Mouse (Mus musculus): Measurements from ENCODE around the gene Dazap1. TPM values are rescaled to one million over a fixed set of nuclear protein-coding genes. Genes with fewer than 3 reads are reported as not detected.

Dazap1 gene
- total RNA-seq, 2 experiments from 2014 or later, result 34.2 to 38.4 TPM

DNA sequence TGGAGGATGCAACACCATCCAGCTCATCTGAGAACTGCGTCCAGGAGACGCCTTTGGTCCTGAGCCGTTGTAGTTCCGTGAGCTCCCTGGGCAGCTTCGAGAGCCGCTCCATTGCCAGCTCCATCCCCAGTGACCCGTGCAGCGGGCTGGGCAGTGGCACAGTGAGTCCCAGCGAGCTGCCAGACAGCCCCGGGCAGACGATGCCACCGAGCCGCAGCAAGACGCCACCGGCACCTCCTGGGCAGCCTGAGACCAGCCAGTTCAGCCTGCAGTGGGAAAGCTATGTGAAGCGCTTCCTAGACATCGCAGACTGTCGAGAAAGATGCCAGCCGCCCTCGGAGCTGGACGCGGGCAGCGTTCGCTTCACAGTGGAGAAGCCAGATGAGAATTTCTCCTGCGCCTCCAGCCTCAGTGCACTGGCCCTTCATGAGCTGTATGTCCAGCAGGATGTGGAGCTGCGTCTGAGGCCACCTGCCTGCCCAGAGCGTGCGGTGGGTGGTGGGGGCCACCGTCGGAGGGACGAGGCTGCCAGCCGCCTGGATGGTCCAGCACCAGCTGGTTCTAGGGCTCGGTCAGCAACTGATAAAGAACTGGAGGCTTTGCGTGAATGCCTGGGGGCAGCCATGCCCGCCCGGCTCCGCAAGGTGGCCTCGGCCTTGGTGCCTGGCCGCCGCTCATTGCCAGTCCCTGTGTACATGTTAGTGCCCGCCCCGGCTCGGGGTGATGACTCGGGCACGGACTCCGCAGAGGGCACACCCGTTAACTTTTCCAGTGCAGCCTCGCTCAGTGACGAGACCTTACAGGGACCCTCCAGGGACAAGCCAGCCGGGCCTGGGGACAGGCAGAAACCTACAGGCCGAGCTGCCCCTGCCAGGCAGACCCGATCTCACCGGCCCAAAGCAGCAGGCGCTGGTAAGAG is 51.6 kb downstream of the Dazap1 start:
- no peak overlapping the region for H3K4me3 ChIP-seq
- no peak for DNase-seq
- no peak for TF ChIP-seq CTCF (IDR thresholded peaks at IDR 0.05)
- H3K27ac ChIP-seq, result no peak overlapping the region; the same call in 1 of the 2 replicates
- intact Hi-C loops (cut with DNase I), result no loop called here

- Histone ChIP-seq H3K4me3 (no peak overlapping the region; the same call in 1 of the 2 replicates), H3K27ac (peak overlapping the region; percentile 16; the same call in 1 of the 2 replicates)
- no peak for TF ChIP-seq CTCF (IDR thresholded peaks at IDR 0.05)
- DNase-seq, result no peak
- intact Hi-C loops (cut with DNase I), result no loop called here
Observed at GRCm38 (mm10) chr10:80313627-80314201, 52.4 kb downstream of the Dazap1 start.

DNA sequence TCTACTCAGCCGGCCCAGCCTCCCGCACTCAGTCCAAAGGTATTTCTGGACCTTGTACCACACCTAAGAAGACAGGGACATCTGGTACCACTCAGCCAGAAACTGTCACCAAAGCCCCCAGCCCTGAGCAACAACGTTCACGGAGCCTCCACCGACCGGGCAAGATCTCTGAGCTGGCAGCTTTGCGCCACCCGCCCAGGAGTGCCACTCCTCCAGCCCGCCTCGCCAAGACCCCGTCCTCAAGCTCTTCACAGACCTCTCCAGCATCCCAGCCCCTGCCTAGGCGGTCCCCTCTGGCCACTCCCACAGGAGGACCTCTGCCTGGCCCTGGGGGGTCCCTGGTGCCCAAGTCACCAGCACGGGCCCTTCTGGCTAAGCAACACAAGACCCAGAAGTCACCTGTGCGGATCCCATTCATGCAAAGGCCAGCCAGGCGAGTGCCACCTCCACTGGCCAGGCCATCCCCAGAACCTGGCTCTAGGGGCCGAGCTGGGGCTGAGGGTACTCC is 53.3 kb downstream of the Dazap1 start:
- Histone ChIP-seq H3K27ac (no peak overlapping the region), H3K4me3 (no peak overlapping the region)
- intact Hi-C loops (cut with DNase I), result no loop called here
- TF ChIP-seq CTCF (IDR thresholded peaks at IDR 0.05), result no peak
- no peak for DNase-seq

GRCm38 (mm10) chr10:80315315-80315714 is 54.0 kb downstream of the Dazap1 start:
- no peak overlapping the region for H3K4me3 ChIP-seq
- intact Hi-C loops (cut with DNase I), result no loop called here
- TF ChIP-seq CTCF (IDR thresholded peaks at IDR 0.05), result no peak
- H3K27ac ChIP-seq, result no peak overlapping the region
- no peak for DNase-seq

DNA sequence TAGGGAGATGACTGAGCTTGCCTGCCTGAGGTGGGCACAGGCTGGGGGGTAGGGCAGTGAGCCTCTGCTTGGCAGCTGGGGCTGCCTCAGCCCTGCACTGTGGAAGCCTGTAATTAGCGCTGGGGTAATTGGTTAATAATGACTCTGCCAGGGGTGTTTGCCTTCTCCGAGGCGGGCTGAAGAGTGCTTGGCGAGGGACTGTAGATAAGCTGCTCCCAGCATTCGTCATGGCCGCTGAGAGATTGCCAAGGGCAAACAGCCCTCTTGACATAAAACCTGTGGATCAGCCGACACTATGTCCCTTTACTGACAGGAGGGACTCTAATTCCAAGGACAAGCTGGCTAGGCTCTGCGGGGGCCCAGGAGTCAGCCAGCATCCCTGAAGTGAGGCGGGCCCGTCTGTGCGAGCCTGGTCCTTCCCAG is 55.1 kb downstream of the Dazap1 start:
- DNase-seq, result no peak
- Histone ChIP-seq H3K4me3 (no peak overlapping the region), H3K27ac (no peak overlapping the region)
- no peak for TF ChIP-seq CTCF (IDR thresholded peaks at IDR 0.05)
- intact Hi-C loops (cut with DNase I), result no loop called here

DNA sequence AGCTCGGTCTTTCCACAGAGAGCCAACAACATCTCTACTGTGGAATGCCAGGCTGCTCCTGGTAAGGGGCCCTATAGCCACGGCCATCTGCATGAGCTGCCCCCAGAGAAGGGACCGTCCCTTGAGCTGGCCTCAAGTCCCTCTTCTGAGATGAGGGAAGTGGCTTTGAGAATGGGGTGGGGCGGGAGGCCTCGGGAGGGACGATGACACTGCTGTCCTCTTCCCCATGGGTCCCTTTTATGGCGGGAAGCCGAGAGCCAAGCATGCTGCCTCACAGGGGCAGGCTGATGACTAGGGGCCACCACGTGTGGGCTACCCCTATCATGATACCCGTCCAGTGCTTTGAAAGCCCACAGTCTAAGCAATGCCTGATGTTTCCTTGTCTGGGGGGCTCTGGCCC is 55.7 kb downstream of the Dazap1 start:
- intact Hi-C loops (cut with DNase I), result no loop called here

DNA sequence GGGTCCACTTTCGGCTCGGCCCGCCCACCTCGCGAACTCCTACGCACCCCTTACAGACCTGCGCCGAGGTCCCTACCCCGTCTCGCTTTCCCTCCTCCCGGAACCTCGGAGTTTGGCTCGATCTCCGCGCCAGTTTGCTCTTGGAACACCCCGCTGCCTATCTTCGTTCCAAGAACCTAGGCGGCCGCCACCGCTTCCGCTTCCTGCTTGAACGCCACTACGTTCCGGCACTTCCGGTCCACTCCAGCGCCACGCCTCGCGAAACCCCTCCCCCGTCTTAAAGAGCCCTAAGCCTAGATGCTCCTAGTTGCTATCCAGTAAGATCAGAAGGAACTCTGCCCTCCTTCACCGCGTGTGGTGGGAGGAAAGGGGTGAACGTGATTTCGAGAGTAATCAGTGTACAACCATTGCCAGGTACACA is 59.1 kb downstream of the Dazap1 start, which contains the start of gene 2310011J03Rik:
Gene 2310011J03Rik, minus strand, starts transcription at position 198 of the 421 bp plus-strand sequence.
- Histone ChIP-seq H3K27ac (peak within 1 kb of the TSS; percentile 89), H3K4me3 (peak within 1 kb of the TSS; percentile 97)
- TF ChIP-seq CTCF (IDR thresholded peaks at IDR 0.05), result no peak
- intact Hi-C loops (cut with DNase I), result loop anchor here (1.0 kb wide), 1 partner anchor 28 kb away; the partner anchor contains the start of gene Rps15
- DNase-seq, result peak; percentile 95

More for the DNA sequence above, 55.7 kb downstream of the Dazap1 start:
- Histone ChIP-seq H3K4me3 (no peak overlapping the region), H3K27ac (no peak overlapping the region)
- no peak for DNase-seq
- no peak for TF ChIP-seq CTCF (IDR thresholded peaks at IDR 0.05)

DNA sequence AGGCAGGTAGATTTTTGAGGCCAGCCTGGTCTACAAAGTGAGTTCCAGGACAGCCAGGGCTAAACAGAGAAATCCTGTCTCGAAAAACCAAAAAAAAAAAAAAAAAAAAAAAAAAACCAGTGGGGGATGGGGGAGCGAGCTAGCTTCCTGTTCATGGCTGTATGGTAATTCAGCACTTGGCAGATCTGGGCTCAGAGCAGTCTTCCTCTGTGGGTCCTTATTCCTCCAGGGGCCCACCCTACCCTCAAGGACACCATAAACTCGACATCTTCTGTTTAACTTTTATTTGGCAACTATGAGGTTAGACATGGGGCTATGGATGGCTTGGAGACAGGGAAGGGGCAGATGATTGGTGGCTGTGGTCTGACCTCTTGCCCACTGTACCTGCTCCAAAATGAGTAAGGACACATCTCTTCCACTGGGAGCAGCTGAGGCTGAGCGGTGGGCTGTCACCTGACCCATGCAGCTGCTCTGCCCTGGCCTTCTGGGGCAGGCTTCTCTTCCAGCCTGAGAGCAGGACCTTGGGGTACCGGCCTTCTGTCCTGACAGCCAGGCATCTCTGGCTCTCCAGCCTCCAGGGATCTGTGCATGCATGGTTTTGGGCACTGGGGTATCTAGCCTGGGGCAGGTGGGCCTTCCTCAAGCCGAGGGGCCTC is 59.9 kb downstream of the Dazap1 start:
- no peak for DNase-seq
- TF ChIP-seq CTCF (IDR thresholded peaks at IDR 0.05), result no peak
- intact Hi-C loops (cut with DNase I), result no loop called here
- peak overlapping the region; percentile 89 for H3K27ac ChIP-seq
- peak overlapping the region; percentile 97; the same call in 1 of the 2 replicates for H3K4me3 ChIP-seq

GRCm38 (mm10) chr10:80321670-80322581 is 60.6 kb downstream of the Dazap1 start:
- Histone ChIP-seq H3K4me3 (no peak overlapping the region), H3K27ac (peak overlapping the region; percentile 89; the same call in 1 of the 2 replicates)
- DNase-seq, result no peak
- TF ChIP-seq CTCF (IDR thresholded peaks at IDR 0.05), result no peak
- intact Hi-C loops (cut with DNase I), result no loop called here

DNA sequence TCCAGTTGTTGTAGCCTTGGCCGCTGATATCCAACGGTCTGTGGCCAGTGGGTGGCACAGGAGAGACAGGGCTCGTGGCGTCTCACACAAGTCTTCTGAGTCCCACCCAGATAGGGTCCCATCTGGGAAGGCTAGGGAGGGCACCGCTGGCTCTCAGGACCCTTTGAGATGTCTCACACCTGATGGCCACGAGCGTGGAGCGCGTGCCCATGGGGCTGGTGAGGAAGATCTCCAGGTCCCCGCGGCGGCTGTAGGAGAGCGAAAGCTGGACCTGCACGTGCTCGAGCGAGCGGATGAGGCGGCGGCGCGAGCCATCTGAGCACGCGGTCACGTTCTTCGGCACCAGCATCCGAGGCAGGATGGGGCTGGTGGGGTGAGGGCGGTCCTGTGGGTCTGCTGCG is 61.5 kb downstream of the Dazap1 start:
- intact Hi-C loops (cut with DNase I), result no loop called here

GRCm38 (mm10) chr10:80323261-80324119 is 62.2 kb downstream of the Dazap1 start:
- intact Hi-C loops (cut with DNase I), result no loop called here
- peak; percentile 90 for DNase-seq
- TF ChIP-seq CTCF (IDR thresholded peaks at IDR 0.05), result peak; percentile 10; the same call in 1 of the 2 replicates
- peak overlapping the region; percentile 89 for H3K27ac ChIP-seq
- H3K4me3 ChIP-seq, result peak overlapping the region; percentile 75

More for the DNA sequence above, 61.5 kb downstream of the Dazap1 start:
- TF ChIP-seq CTCF (IDR thresholded peaks at IDR 0.05), result no peak
- no peak for DNase-seq
- Histone ChIP-seq H3K4me3 (peak overlapping the region; percentile 75), H3K27ac (peak overlapping the region; percentile 89)

All from gastrocnemius, adult 2 months (tissue).